Mouse (Mus musculus) adipocyte (in vitro differentiated cells): ENCODE data around the gene Tango2.
A peak's percentile ranks its signal among the peaks of the same experiment; 100 is the strongest.
"Not testable (repeated sequence)": the region's sequence is repeated elsewhere in the genome, so short reads cannot be mapped to it uniquely, and the experiment has no call there.

Source experiments
- DNase-seq: peaks from one replicate; pipeline ENCODE4 v3.0.0-alpha.2; 2016; ENCODE audit warnings: low spot score

Gene Tango2

GRCm38 (mm10) chr16:18342650-18343570, 5.0 kb downstream of the Tango2 start:
- peak; percentile 31 for DNase-seq

DNA sequence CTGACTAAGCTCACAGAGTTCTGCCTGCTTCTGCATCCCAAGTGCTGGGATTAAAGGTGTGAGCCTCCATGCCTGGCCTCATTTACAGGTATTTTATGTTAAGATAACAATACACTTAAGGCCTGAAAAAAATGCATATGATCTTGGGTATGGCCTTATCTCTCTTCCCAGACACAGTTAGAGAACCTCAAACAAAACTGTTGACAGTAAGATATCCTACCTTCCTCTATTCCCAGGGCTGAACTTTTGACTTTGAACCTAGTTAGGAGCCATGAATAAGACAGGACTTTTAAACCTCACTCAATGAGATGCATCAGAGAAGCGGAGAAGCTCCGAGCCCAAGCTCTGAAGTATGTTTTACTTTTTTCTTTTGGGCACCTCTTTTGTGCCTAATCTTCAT, 5.8 kb downstream of the Tango2 start:
- no peak for DNase-seq

GRCm38 (mm10) chr16:18341605-18342004, 6.3 kb downstream of the Tango2 start:
- DNase-seq = no peak

DNA sequence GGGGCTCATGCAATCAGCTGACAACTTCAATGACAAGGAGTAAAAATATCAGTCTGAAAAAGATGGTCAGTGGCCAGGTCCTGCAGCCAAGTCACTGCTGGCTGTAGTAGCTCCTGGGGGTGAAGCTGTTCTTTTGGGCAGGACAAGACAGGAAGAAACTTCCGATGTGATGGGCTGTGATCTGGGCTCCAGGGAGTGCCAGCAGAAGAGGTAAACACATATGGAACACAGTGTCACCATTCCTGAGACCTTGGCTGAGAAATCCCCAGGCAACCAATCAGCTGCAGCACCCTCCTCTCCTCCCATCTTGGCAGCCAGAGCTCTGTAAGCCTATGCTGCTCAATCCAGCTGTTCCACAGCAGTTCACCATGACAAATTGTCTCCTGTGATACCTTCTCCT, 8.0 kb downstream of the Tango2 start:
- peak; percentile 73 for DNase-seq

DNA sequence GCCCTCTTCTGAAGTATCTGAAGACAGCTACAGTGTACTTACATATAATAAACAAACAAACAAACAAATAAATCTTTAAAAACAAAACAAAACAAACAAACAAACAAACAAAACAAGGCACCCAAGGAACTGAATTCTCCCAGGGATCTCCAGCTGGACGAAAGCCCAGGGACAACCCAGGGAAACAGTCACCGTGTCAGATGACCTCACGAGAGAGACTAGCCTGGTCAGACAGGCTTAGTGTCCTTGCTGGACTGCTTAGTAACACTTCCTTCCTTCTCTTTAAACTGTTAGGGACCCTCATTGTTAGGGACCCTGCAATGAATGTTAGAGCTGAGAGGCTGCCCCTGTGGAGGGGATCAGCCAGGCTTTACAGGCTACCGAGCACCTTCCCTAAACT, 10.6 kb downstream of the Tango2 start:
- DNase-seq = peak; percentile 41

GRCm38 (mm10) chr16:18335981-18336380, 11.9 kb downstream of the Tango2 start:
- DNase-seq = no peak

DNA sequence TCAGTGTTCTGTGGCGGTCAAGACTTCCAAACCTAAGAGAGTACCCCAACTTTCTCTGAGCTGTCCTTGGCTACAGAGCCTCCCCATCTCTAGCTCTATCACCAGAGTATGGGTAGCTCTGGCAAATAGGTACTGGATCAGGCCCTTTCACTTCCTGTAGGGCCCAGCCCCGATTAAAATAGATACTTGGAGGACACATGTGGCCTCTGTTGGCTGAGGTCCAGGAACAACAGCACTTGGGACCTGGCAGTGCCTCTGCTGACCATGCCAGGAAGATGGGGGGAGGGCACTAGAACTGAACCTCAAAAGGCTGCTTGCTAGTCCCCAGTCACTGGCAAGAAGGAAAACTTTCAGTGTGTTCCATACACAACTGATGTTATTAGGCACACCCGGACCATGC, 13.9 kb downstream of the Tango2 start:
- peak; percentile 91 for DNase-seq

DNA sequence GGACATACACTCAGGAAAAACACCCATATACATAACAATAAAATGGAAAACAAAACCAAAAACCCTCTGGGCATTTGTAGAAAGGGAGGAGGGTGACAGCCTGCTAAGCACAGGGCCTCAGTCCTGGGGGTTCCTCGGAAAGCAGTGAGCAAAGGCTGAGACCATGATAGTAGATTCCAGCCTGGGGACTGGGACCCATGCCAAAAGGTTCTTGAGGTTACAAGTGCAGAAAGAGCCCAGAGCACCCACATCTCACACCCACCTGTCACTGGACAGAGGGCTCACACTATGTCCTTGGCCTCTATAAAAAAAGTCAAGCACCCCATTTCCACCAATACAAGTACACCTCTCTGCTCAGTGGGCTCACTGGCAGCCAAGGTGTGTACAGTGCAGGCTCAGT, 19.4 kb downstream of the Tango2 start:
- DNase-seq = no peak

GRCm38 (mm10) chr16:18327936-18328335, 20.0 kb downstream of the Tango2 start:
- no peak for DNase-seq

GRCm38 (mm10) chr16:18325741-18326140, 22.2 kb downstream of the Tango2 start:
- no peak for DNase-seq

DNA sequence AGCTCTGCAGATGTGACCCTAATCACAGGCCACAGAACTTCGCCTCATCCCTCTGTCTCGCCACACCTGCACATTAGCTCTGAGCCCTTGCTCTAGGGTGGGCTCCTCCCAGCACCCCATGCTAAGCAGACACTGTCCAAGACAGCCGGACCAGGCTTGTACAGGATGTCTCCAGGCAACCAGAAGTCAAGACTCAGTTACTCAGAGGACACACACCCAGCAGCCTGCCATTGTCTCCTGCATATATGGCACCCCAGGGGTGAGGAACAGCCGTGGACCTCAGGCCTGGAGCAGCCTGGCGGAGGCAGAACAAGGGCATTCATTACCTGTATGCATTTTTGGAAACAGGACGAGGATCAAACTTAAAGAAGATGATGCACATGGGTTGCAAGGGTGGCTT, 23.9 kb downstream of the Tango2 start:
- DNase-seq = no peak

GRCm38 (mm10) chr16:18323460-18323859, 24.4 kb downstream of the Tango2 start:
- peak; percentile 86 for DNase-seq

DNA sequence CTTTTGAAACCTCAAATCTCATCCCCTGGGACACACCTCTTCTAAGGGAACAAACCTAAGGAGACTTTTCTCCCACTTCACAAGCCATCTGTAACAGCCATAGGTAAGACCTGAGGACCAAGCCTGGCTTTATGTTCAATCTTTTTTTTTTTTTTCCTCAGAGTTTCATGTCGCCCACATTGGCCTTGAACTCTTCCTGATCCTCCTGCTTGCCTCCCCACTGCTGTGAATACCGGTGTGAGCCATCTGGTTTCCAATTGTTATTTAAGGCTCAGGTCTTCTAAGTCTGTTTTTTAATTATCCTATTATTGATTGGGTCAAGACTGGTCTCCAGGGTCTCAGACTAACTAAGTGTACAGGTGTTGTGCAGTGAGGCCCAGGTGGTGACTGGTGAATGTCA, 26.5 kb downstream of the Tango2 start:
- DNase-seq = no peak

DNA sequence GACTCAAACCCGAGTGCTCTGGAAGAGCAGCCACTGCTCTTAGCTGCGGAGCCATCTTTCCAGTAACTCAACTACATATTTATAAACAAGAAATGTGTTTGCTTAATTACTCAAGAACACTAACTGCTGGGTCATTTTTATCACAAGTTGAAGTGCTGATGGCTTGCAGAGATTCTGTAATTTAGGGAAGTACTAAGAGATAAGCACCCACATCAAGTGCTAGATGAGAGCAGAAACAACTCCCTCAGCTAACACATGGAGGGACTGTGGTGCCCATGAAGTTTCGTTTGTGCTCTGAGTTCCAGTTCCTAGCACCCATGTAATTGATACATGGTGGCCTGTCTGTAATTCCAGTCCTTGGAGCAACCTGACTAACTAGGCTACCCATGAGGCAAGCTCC, 28.9 kb downstream of the Tango2 start:
- no peak for DNase-seq

DNA sequence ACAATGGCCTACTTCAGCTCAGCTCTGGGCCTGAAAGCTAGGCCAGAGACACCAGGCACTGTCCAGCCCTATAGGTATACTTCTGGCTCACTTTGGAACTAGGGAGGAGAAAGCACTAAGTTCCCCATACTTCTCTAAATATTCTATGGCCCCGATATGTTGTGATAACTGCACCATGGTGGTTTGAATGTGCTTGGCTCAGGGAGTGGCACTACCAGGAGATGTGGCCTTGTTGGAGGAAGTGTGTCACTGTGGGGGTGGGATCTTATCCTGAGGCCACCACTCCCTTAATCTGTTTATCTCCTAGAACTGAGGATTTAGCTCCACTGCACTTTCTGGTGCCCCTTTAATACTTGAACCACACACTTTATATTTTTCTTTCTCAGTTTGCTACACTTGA, 39.7 kb downstream of the Tango2 start:
- no peak for DNase-seq

GRCm38 (mm10) chr16:18289614-18290013, 58.3 kb downstream of the Tango2 start:
- DNase-seq = not testable (repeated sequence)

- peak; percentile 96 for DNase-seq
Measured at GRCm38 (mm10) chr16:18289067-18289588, 58.8 kb downstream of the Tango2 start, which contains the start of gene Dgcr8. TSS of gene Dgcr8 (minus strand) at chr16:18289246.

DNA sequence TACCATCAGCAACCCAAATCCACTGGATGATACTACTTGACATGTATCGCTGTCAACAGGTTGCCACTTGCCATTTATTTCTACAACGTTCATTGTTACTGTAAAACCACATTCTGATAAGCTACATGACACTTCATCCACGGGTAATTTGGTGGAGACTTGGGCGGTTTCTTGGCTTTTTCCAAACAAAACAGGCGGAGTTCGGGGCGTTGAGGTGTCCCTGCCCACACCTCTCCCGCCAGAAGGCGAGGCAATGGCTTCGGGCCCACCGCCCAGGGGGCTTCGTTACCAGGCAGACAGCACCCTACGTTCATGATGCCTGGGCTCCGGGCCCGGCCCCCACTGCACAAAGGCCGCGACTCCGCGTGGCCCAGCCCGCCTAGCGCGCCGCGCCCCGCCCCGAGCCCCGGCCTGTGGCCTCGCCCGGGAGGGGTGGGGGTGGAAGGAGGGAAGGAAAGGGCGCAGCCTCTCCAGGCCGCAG, 59.3 kb downstream of the Tango2 start:
- DNase-seq = no peak

GRCm38 (mm10) chr16:18288166-18288565, 59.7 kb downstream of the Tango2 start:
- peak; percentile 47 for DNase-seq

DNA sequence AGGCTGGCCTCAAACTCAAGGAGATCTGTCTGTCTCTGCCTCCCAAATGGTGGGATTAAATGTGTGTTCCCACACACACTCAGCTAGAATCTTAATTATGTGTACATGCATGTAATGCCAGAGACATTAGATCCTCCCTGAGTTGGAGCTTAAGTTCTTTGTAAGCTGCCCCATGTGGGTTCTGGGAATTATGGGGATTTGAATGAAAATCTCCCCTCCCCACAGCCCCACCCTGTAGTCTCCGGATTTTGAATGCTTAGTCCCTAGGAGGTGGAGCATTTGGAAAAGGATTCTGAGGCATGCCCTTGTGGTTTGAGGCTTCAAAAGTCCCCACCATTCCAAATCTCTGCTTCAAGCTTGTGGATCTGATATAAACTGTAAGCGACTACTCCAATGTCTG, 72.7 kb downstream of the Tango2 start:
- no peak for DNase-seq

- DNase-seq = peak; percentile 39
Measured at GRCm38 (mm10) chr16:18268182-18268581, 79.7 kb downstream of the Tango2 start.

GRCm38 (mm10) chr16:18265024-18265423, 82.9 kb downstream of the Tango2 start:
- no peak for DNase-seq

- DNase-seq = no peak
Measured at GRCm38 (mm10) chr16:18258221-18258620, 89.7 kb downstream of the Tango2 start, which contains the start of gene Gm49776. TSS of gene Gm49776 (minus strand) at chr16:18258321.
